Mouse (Mus musculus) ES-E14 (cell line): ENCODE measurements around the gene Eef1akmt2. TPM values are rescaled to one million over a fixed set of nuclear protein-coding genes. Genes with fewer than 3 reads are reported as not detected.

Source experiments
- DNase-seq: peaks from one replicate; pipeline ENCODE4 v3.0.0-alpha.2; 2013; ENCODE audit warnings: low read depth, low spot score
- H3K27ac ChIP-seq: 2 replicates; pipeline ENCODE4 v1.5.1; 2012; ENCODE audit warnings: low read depth, mild to moderate bottlenecking, low read length, moderate library complexity, mixed read lengths; ENCODE audit not compliant: poor library complexity, insufficient read depth, severe bottlenecking
- H3K36me3 ChIP-seq: 2 replicates; pipeline ENCODE4 v1.6.1; 2012; ENCODE audit warnings: mild to moderate bottlenecking, low read length, moderate library complexity, mixed read lengths; ENCODE audit not compliant: control insufficient read depth, poor library complexity, insufficient read depth, severe bottlenecking
- H3K4me1 ChIP-seq, 2 experiments: fragments of 150-350 bp in 1 of 2; sonication (generic) in 1 of 2; 2 replicates each; pipeline ENCODE4 v1.6.1; 2012; ENCODE audit warnings: low read length in 2 of 2, mild to moderate bottlenecking in 1 of 2, mixed read lengths in 1 of 2; ENCODE audit not compliant: control insufficient read depth in 2 of 2, insufficient read depth in 2 of 2, poor library complexity in 1 of 2
- H3K4me3 ChIP-seq, 2 experiments: fragments of 150-350 bp in 1 of 2; sonication (generic) in 1 of 2; 2 replicates each; pipeline ENCODE4 v1.5.1; 2012; ENCODE audit warnings: low read length in 2 of 2, low read depth in 1 of 2, mild to moderate bottlenecking in 1 of 2, mixed read lengths in 1 of 2; ENCODE audit not compliant: insufficient read depth in 1 of 2, poor library complexity in 1 of 2, severe bottlenecking in 1 of 2
- H3K9ac ChIP-seq: 2 replicates; pipeline ENCODE4 v1.6.1; 2012; ENCODE audit warnings: low read depth, mild to moderate bottlenecking, low read length, mixed read lengths; ENCODE audit not compliant: poor library complexity, insufficient read depth, severe bottlenecking
- H3K9me3 ChIP-seq: fragments of 150-350 bp; sonication (generic); 2 replicates; pipeline ENCODE4 v1.6.1; 2012; ENCODE audit warnings: low read depth, mild to moderate bottlenecking, low read length; ENCODE audit not compliant: control insufficient read depth, insufficient read depth
- CHD2 ChIP-seq: IDR thresholded peaks from 2 replicates; pipeline ENCODE4 v1.6.1; 2014; ENCODE audit warnings: mild to moderate bottlenecking, low read depth, low read length, inconsistent platforms
- HCFC1 ChIP-seq: IDR thresholded peaks from 2 replicates; pipeline ENCODE4 v1.6.1; 2012; ENCODE audit warnings: low read length, inconsistent platforms, borderline replicate concordance; ENCODE audit not compliant: insufficient read depth
- MAFK ChIP-seq: IDR thresholded peaks from 2 replicates; pipeline ENCODE4 v1.6.1; 2014; ENCODE audit warnings: mild to moderate bottlenecking, low read depth, low read length, inconsistent platforms; ENCODE audit not compliant: insufficient read depth
- ZC3H11A ChIP-seq: IDR thresholded peaks from 2 replicates; pipeline ENCODE4 v1.6.1; 2012; ENCODE audit warnings: low read depth, mild to moderate bottlenecking, inconsistent platforms, low read length, borderline replicate concordance
- ZNF384 ChIP-seq: IDR thresholded peaks from 2 replicates; pipeline ENCODE4 v1.6.1; 2012; ENCODE audit warnings: low read depth, low read length, inconsistent platforms
- in situ Hi-C, 2 experiments: fragments of 600-800 bp; cut with MboI; formaldehyde crosslinking; loops; one replicate each; pipeline ENCODE4 v1.15.1; 2025; ENCODE audit warnings: low sequenced_read_pairs in 2 of 2, inconsistent platforms in 1 of 2; ENCODE audit not compliant: unreplicated experiment in 2 of 2
- total RNA-seq: library from RNA; depleted of rRNA; stranded (reverse); fragments of 300-350 nt; gene quantifications from 2 replicates; pipeline ENCODE4 v1.2.3, GENCODE M21; 2012

Eef1akmt2 gene
- total RNA-seq, 1 experiment: 17.9 TPM

DNA sequence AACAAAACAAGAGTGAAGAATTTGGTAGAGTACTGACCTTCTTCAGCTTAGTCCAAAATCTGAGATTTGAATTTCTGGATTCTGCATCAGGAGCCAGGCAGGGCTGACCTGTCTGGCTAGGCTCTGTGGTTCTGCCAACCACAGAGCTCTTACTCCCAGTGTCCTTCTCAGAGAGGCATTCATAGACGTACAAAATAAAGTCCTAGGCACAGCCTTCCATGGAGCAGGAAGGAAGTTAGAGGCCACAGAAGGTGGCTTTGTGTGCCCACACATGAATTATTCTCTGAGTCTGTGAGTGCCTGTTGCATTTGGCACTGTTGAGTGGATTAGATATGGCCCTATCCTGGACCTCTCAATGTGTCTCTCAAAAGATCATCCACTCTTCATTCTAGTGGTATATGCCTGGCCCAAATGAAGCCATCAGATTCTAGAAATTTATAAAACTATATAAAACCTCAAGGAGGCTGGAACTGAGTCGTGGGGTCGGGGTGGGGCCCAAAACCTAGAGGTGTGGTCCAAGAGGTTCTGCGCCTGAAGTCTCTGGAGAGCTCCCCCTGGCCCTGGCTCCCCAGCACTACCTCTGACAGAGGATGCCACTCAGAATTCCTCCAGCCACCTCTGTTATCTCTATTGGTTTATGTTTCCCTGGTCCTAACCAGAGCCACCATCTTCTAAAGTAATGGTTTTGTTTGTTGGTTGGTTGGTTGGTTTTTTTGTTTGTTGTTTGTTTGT is 36.2 kb upstream of the Eef1akmt2 start:
- no peak overlapping the region for H3K27ac ChIP-seq
- peaks cover 2% of the 10 kb centered on the region; the same call in 1 of the 2 replicates for H3K36me3 ChIP-seq
- no peaks in the 10 kb centered on the region for H3K4me1 ChIP-seq
- H3K4me3 ChIP-seq: no peak overlapping the region
- TF ChIP-seq MAFK (no peak), HCFC1 (no peak), ZC3H11A (no peak), CHD2 (no peak), ZNF384 (no peak)
- no peak for DNase-seq
- H3K9ac ChIP-seq: no peak overlapping the region
- H3K9me3 ChIP-seq: no peaks in the 10 kb centered on the region
- in situ Hi-C loops: loop anchor here (25.0 kb wide), 2 partner anchors 226 to 651 kb away; no protein-coding TSS in a partner anchor

DNA sequence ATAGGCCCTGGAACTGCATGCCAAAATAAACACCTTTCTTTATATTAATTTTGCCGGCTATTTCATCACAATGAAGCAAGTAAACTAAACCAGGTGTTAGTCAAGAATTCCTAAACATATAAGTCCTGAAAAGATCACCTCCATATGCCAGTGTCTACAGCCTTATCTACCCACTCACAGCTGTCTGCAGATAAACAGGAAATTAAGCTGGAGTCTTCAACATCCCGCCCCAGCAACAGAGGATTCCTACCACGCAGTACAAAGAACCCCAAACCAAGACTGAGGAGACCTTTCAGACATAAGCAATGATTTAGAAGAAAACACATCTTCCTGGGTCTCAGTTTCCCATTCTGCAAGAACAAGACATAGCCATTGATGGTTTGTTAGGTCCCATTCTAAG is 35.6 kb upstream of the Eef1akmt2 start:
- Histone ChIP-seq H3K9me3 (no peaks in the 10 kb centered on the region), H3K27ac (no peak overlapping the region), H3K9ac (no peak overlapping the region), H3K36me3 (peaks cover 7% of the 10 kb centered on the region; the same call in 1 of the 2 replicates), H3K4me1 (no peaks in the 10 kb centered on the region), H3K4me3 (no peak overlapping the region)
- TF ChIP-seq HCFC1 (no peak), ZNF384 (no peak), MAFK (no peak), CHD2 (no peak), ZC3H11A (no peak)
- in situ Hi-C loops: loop anchor here (25.0 kb wide), 2 partner anchors 226 to 651 kb away; no protein-coding TSS in a partner anchor
- DNase-seq: no peak

DNA sequence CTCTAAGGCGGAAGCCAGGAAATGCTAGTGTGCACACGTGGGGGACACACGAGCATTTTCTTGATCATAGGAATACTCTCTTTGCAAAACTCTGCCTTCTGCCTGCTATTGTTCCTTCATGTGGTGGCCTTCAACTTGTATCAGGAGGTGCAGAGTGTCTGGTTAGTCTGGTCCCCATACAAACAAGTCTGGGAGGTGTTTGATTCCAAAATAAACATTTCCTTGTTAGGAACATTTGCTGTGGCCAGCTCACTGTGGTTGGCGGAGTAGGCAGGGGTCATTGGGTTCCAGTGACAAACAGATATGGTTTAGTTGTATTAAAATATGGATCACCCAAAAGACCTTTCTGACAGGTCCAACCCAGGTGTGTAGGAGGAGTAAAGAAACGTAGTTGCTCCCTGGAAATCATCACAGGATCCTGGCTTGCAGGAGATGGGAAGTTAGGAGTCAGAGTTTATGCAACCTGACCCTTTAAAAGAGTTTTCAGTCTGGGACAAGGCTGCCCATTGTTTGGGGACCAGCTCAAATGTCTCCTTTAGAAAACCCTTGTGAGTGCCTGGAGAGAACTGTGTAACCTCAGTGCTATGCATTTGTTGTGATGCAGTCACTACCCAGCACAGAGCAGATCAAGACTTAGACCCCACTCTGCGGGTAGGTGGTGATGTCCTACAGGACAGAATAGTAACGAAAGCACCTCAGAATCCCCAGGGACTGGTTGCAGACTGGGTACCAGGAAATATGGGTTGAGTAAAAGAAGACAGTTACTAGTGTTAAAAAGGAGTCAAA is 34.7 kb upstream of the Eef1akmt2 start:
- no peaks in the 10 kb centered on the region for H3K4me1 ChIP-seq
- no peak for TF ChIP-seq ZC3H11A
- no peak for TF ChIP-seq ZNF384
- TF ChIP-seq HCFC1: no peak
- no peak for TF ChIP-seq MAFK
- TF ChIP-seq CHD2: no peak
- in situ Hi-C loops: loop anchor here (25.0 kb wide), 2 partner anchors 225 to 650 kb away; no protein-coding TSS in a partner anchor

DNA sequence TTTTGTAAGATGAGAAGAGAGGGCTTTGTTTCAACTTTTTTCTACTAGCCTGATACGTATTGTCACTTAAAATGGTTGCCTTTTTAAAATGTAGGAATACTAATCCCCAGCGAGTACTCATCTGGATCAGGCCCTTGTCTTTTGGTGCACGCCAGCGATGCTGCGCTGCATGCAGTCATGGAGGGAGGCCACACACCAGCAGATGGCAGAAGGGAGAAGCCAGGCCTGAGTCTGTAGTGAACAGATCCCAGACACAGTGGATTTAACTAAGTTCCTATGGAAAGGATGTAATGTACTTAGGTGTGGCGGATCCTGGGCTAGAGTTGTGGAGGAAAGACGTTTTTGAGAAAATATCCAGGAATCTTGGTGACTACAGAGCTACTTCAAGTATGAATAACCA is 31.6 kb upstream of the Eef1akmt2 start:
- no peak for DNase-seq
- in situ Hi-C loops: loop anchor here (25.0 kb wide), 2 partner anchors 222 to 647 kb away; no protein-coding TSS in a partner anchor
- H3K9ac ChIP-seq: no peak overlapping the region
- TF ChIP-seq ZNF384: no peak
- no peak for TF ChIP-seq CHD2
- no peak for TF ChIP-seq MAFK
- TF ChIP-seq ZC3H11A: no peak
- TF ChIP-seq HCFC1: no peak
- H3K4me1 ChIP-seq: no peaks in the 10 kb centered on the region
- H3K4me3 ChIP-seq: no peak overlapping the region
- H3K9me3 ChIP-seq: no peaks in the 10 kb centered on the region
- H3K36me3 ChIP-seq: peaks cover 15% of the 10 kb centered on the region; the same call in 1 of the 2 replicates
- H3K27ac ChIP-seq: no peak overlapping the region

More for the DNA sequence above, 34.7 kb upstream of the Eef1akmt2 start:
- no peak overlapping the region for H3K27ac ChIP-seq
- no peak overlapping the region for H3K9ac ChIP-seq
- no peak for DNase-seq
- H3K36me3 ChIP-seq: peaks cover 10% of the 10 kb centered on the region; the same call in 1 of the 2 replicates
- H3K9me3 ChIP-seq: no peaks in the 10 kb centered on the region
- H3K4me3 ChIP-seq: no peak overlapping the region
